Mouse (Mus musculus): ENCODE measurements around the gene Gm45785. TPM values are rescaled to one million over a fixed set of nuclear protein-coding genes. Genes with fewer than 3 reads are reported as not detected.

Gm45785 gene
- polyA plus RNA-seq, 1 experiment, result not detected

- Histone ChIP-seq H3K4me1 (ENCODE audit: control insufficient read depth, insufficient read depth, insufficient read length, low read length) (peaks cover 6% of the 10 kb centered on the region; the same call in 1 of the 2 replicates), H3K4me3 (ENCODE audit: insufficient read depth, low read depth, low read length) (no peak overlapping the region), H3K27ac (replicated peaks; ENCODE audit: low read depth, low read length) (no peak overlapping the region)
Observed at GRCm38 (mm10) chr7:140879355-140879754, 23.2 kb upstream of the Gm45785 start.

GRCm38 (mm10) chr7:140877364-140877763, 21.2 kb upstream of the Gm45785 start:
- H3K4me3 ChIP-seq (ENCODE audit: insufficient read depth, low read depth, low read length), result no peak overlapping the region
- peaks cover 3% of the 10 kb centered on the region; the same call in 1 of the 2 replicates for H3K4me1 ChIP-seq (ENCODE audit: control insufficient read depth, insufficient read depth, insufficient read length, low read length)
- no peak overlapping the region for H3K27ac ChIP-seq (replicated peaks; ENCODE audit: low read depth, low read length)

GRCm38 (mm10) chr7:140874224-140874623, 18.1 kb upstream of the Gm45785 start:
- Histone ChIP-seq H3K4me1 (ENCODE audit: control insufficient read depth, insufficient read depth, insufficient read length, low read length) (no peaks in the 10 kb centered on the region), H3K27ac (replicated peaks; ENCODE audit: low read depth, low read length) (no peak overlapping the region), H3K4me3 (ENCODE audit: insufficient read depth, low read depth, low read length) (no peak overlapping the region)

- Histone ChIP-seq H3K4me1 (ENCODE audit: control insufficient read depth, insufficient read depth, insufficient read length, low read length) (no peaks in the 10 kb centered on the region), H3K27ac (replicated peaks; ENCODE audit: low read depth, low read length) (no peak overlapping the region), H3K4me3 (ENCODE audit: insufficient read depth, low read depth, low read length) (no peak overlapping the region)
Observed at GRCm38 (mm10) chr7:140864761-140865160, 8.6 kb upstream of the Gm45785 start.

GRCm38 (mm10) chr7:140860728-140861127, 4.6 kb upstream of the Gm45785 start:
- no peak overlapping the region for H3K27ac ChIP-seq (replicated peaks; ENCODE audit: low read depth, low read length)
- H3K4me1 ChIP-seq (ENCODE audit: control insufficient read depth, insufficient read depth, insufficient read length, low read length), result peaks cover 7% of the 10 kb centered on the region
- H3K4me3 ChIP-seq (ENCODE audit: insufficient read depth, low read depth, low read length), result no peak overlapping the region

GRCm38 (mm10) chr7:140859997-140860396, 3.9 kb upstream of the Gm45785 start:
- no peak overlapping the region for H3K27ac ChIP-seq (replicated peaks; ENCODE audit: low read depth, low read length)
- H3K4me1 ChIP-seq (ENCODE audit: control insufficient read depth, insufficient read depth, insufficient read length, low read length), result peaks cover 10% of the 10 kb centered on the region
- no peak overlapping the region for H3K4me3 ChIP-seq (ENCODE audit: insufficient read depth, low read depth, low read length)

- peak overlapping the region; percentile 85; the same call in 1 of the 2 replicates for H3K4me3 ChIP-seq (ENCODE audit: insufficient read depth, low read depth, low read length)
- peaks cover 14% of the 10 kb centered on the region for H3K4me1 ChIP-seq (ENCODE audit: control insufficient read depth, insufficient read depth, insufficient read length, low read length)
- H3K27ac ChIP-seq (replicated peaks; ENCODE audit: low read depth, low read length), result no peak overlapping the region
Observed at GRCm38 (mm10) chr7:140858746-140859145, 2.6 kb upstream of the Gm45785 start.

GRCm38 (mm10) chr7:140857550-140858505, 1.7 kb upstream of the Gm45785 start, which contains the start of gene Bet1l:
Gene Bet1l (minus strand): TSS chr7:140857577.
- peak within 1 kb of the TSS; percentile 73 for H3K27ac ChIP-seq (replicated peaks; ENCODE audit: low read depth, low read length)
- peak within 1 kb of the TSS; percentile 85 for H3K4me3 ChIP-seq (ENCODE audit: insufficient read depth, low read depth, low read length)
- H3K4me1 ChIP-seq (ENCODE audit: control insufficient read depth, insufficient read depth, insufficient read length, low read length), result peaks cover 20% of the 10 kb centered on the region

- peak within 1 kb of the TSS; percentile 85 for H3K4me3 ChIP-seq (ENCODE audit: insufficient read depth, low read depth, low read length)
- peaks cover 20% of the 10 kb centered on the region for H3K4me1 ChIP-seq (ENCODE audit: control insufficient read depth, insufficient read depth, insufficient read length, low read length)
- H3K27ac ChIP-seq (replicated peaks; ENCODE audit: low read depth, low read length), result peak within 1 kb of the TSS; percentile 99
Observed at GRCm38 (mm10) chr7:140856785-140857549, 836 bp upstream of the Gm45785 start, which contains the start of gene Ric8a. Gene Ric8a (plus strand): TSS chr7:140856957.

- H3K27ac ChIP-seq (replicated peaks; ENCODE audit: low read depth, low read length), result peak overlapping the region; percentile 99
- H3K4me1 ChIP-seq (ENCODE audit: control insufficient read depth, insufficient read depth, insufficient read length, low read length), result peaks cover 20% of the 10 kb centered on the region
- H3K4me3 ChIP-seq (ENCODE audit: insufficient read depth, low read depth, low read length), result peak overlapping the region; percentile 85
Observed at GRCm38 (mm10) chr7:140855181-140855580, 950 bp downstream of the Gm45785 start.

GRCm38 (mm10) chr7:140854483-140854882, 1.6 kb downstream of the Gm45785 start:
- H3K4me3 ChIP-seq (ENCODE audit: insufficient read depth, low read depth, low read length), result peak overlapping the region; percentile 85; the same call in 1 of the 2 replicates
- H3K4me1 ChIP-seq (ENCODE audit: control insufficient read depth, insufficient read depth, insufficient read length, low read length), result peaks cover 20% of the 10 kb centered on the region
- peak overlapping the region; percentile 99 for H3K27ac ChIP-seq (replicated peaks; ENCODE audit: low read depth, low read length)

- Histone ChIP-seq H3K27ac (replicated peaks; ENCODE audit: low read depth, low read length) (peak overlapping the region; percentile 99), H3K4me3 (ENCODE audit: insufficient read depth, low read depth, low read length) (peak overlapping the region; percentile 0; the same call in 1 of the 2 replicates), H3K4me1 (ENCODE audit: control insufficient read depth, insufficient read depth, insufficient read length, low read length) (peaks cover 17% of the 10 kb centered on the region)
Observed at GRCm38 (mm10) chr7:140853386-140853785, 2.7 kb downstream of the Gm45785 start.

GRCm38 (mm10) chr7:140851916-140852315, 4.2 kb downstream of the Gm45785 start:
- H3K4me1 ChIP-seq (ENCODE audit: control insufficient read depth, insufficient read depth, insufficient read length, low read length), result peaks cover 13% of the 10 kb centered on the region
- no peak overlapping the region for H3K4me3 ChIP-seq (ENCODE audit: insufficient read depth, low read depth, low read length)
- H3K27ac ChIP-seq (replicated peaks; ENCODE audit: low read depth, low read length), result peak overlapping the region; percentile 84

- Histone ChIP-seq H3K4me1 (ENCODE audit: control insufficient read depth, insufficient read depth, insufficient read length, low read length) (peaks cover 4% of the 10 kb centered on the region), H3K27ac (replicated peaks; ENCODE audit: low read depth, low read length) (no peak overlapping the region), H3K4me3 (ENCODE audit: insufficient read depth, low read depth, low read length) (no peak overlapping the region)
Observed at GRCm38 (mm10) chr7:140848591-140848990, 7.5 kb downstream of the Gm45785 start.

Measured in brown adipose tissue, adult 24 weeks (tissue).